In the genomic region with DNA sequence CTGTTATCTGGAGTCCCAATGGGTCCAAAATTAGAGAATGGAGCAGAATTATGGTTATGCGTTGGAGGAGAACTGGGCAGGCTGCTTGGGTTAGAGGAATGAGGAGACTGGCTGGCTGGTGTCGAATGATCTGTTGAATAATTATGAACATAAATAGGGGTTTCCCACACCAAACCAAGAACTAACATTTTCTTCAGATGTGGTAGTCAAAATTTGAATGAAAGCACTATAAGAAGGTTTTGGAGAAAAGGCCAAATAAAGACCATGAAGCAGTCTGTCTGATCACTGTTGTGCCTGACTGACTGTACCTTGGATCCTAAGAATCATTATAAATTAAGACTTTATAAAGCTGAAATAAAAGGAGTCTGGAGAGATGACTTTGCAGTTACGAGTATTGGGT, we compare ENCODE assay signal across 28 mouse cellular contexts.
"Had no signal": no experiment of that assay in that cellular context is flagged by ENCODE, and none has a peak within 500 bp of the region (broad histone marks: within the 10 kb centered on the region; RNA-seq: fewer than 3 reads in every experiment).

No protein-coding gene starts in this region.

- ATAC-seq: forebrain, embryonic 13.5 days; forebrain, embryonic 14.5 days; forebrain, embryonic 15.5 days; forebrain, embryonic 16.5 days; forebrain, postnatal 0 days had no signal

- H3K4me3 ChIP-seq: embryonic facial prominence, embryonic 10.5 days; embryonic facial prominence, embryonic 12.5 days; embryonic facial prominence, embryonic 13.5 days; embryonic facial prominence, embryonic 15.5 days; erythroblast, embryonic 14.5 days; forebrain, embryonic 10.5 days; forebrain, embryonic 12.5 days; forebrain, embryonic 13.5 days; forebrain, embryonic 15.5 days; gastrocnemius, adult 2 months; heart, adult 2 months had no signal

- H3K4me2 ChIP-seq: embryonic facial prominence, embryonic 12.5 days; embryonic facial prominence, embryonic 13.5 days; embryonic facial prominence, embryonic 15.5 days; forebrain, embryonic 12.5 days; forebrain, embryonic 13.5 days; forebrain, embryonic 15.5 days had no signal

- H3K4me1 ChIP-seq: embryonic facial prominence, embryonic 10.5 days; embryonic facial prominence, embryonic 12.5 days; embryonic facial prominence, embryonic 13.5 days; embryonic facial prominence, embryonic 15.5 days; forebrain, embryonic 10.5 days; forebrain, embryonic 12.5 days; forebrain, embryonic 13.5 days; forebrain, embryonic 15.5 days had no signal

- H3K27me3 ChIP-seq: embryonic facial prominence, embryonic 12.5 days; embryonic facial prominence, embryonic 13.5 days; embryonic facial prominence, embryonic 15.5 days; forebrain, embryonic 12.5 days; forebrain, embryonic 13.5 days; forebrain, embryonic 15.5 days had no signal

- DNase-seq: cerebellum, adult 8-10 months; cerebellum, adult 9-10 months; cerebellum, adult 9-11 months; cerebellum, postnatal 10 days; cerebellum, postnatal 14 days; cerebellum, postnatal 25 days; cerebellum, postnatal 36 days; embryo, embryonic 11 days; forebrain, postnatal 0 days; gastrocnemius, adult 2 months; gastrocnemius, postnatal 10 days; gastrocnemius, postnatal 14 days; gastrocnemius, postnatal 25 days; gastrocnemius, postnatal 36 days; heart, adult 11 months; heart, adult 18-20 months; heart, adult 2 months had no signal

- H3K27ac ChIP-seq: embryonic facial prominence, embryonic 10.5 days; embryonic facial prominence, embryonic 12.5 days; embryonic facial prominence, embryonic 13.5 days; embryonic facial prominence, embryonic 15.5 days; forebrain, embryonic 10.5 days; forebrain, embryonic 12.5 days; forebrain, embryonic 13.5 days; forebrain, embryonic 15.5 days; gastrocnemius, adult 2 months; heart, adult 2 months had no signal

- H3K9ac ChIP-seq: embryonic facial prominence, embryonic 12.5 days; embryonic facial prominence, embryonic 13.5 days; embryonic facial prominence, embryonic 15.5 days; forebrain, embryonic 12.5 days; forebrain, embryonic 13.5 days; forebrain, embryonic 15.5 days; forebrain, postnatal 0 days had no signal

- H3K9me3 ChIP-seq: embryonic facial prominence, embryonic 10.5 days; embryonic facial prominence, embryonic 12.5 days; embryonic facial prominence, embryonic 13.5 days; embryonic facial prominence, embryonic 15.5 days; forebrain, embryonic 10.5 days; forebrain, embryonic 12.5 days; forebrain, embryonic 13.5 days; forebrain, embryonic 15.5 days had no signal
